Mouse (Mus musculus) embryonic fibroblast, embryonic 13.5 days (primary cell): Measurements from ENCODE around the gene Rars2.

ENCODE experiments used
- CTCF ChIP-seq: IDR thresholded peaks from 2 replicates; pipeline ENCODE4 v1.5.1; 2011; ENCODE audit warnings: mild to moderate bottlenecking, control low read depth, low read length, moderate library complexity, borderline replicate concordance; ENCODE audit not compliant: insufficient read depth
- POLR2A ChIP-seq: IDR thresholded peaks from 2 replicates; pipeline ENCODE4 v1.6.1; 2011; ENCODE audit warnings: low read depth, mild to moderate bottlenecking, control low read depth, low read length, moderate library complexity

DNA sequence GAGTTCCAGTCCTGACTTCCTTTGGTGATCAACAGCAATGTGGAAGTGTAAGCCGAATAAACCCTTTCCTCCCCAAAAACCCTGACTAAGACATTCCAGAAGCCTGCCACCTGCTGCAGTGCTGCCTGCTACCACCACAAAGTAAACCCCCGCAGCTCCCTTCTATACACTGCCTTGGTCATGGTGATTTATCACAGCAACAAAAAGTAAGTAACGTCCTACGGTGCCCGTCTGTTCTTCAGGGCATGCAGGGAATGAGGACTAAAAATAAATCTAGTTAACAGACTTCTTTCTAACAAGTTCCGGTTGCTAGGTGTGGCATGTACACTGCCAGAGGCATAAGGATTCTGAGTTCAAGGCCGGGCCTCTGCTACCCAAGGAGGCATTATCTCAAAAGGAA lies 32.8 kb upstream of the Rars2 start:
- TF ChIP-seq CTCF: no peak
- no peak for TF ChIP-seq POLR2A
